Mouse (Mus musculus): ENCODE measurements at regions not wholly inside any gene's neighbourhood (a gene's known extent, or its start where the extent isn't known, plus 50 kb on each side); places are given as distances from the start of the nearest gene placed in this dataset.

- no peaks in the 10 kb centered on the region for H3K27me3 ChIP-seq (ENCODE audit: control insufficient read depth, insufficient read depth, low read length)
- 65% methylated on average over 7 of the region's 7 CpGs for WGBS
- no peaks in the 10 kb centered on the region for H3K9me3 ChIP-seq (replicated peaks; ENCODE audit: control insufficient read depth, low read length)
- H3K4me3 ChIP-seq (ENCODE audit: low read depth, low read length) = no peak overlapping the region
- no peak for DNase-seq (ENCODE audit: low spot score)
- ATAC-seq (replicated peaks; ENCODE audit: insufficient number of reproducible peaks, low FRiP score, low TSS enrichment, low read depth) = no peak
- no peak overlapping the region for H3K9ac ChIP-seq (replicated peaks; ENCODE audit: low read length)
- H3K27ac ChIP-seq (replicated peaks; ENCODE audit: low read depth, low read length) = no peak overlapping the region
- H3K36me3 ChIP-seq (replicated peaks; ENCODE audit: control insufficient read depth, insufficient read depth, low read depth, low read length) = no peaks in the 10 kb centered on the region
- H3K4me1 ChIP-seq (ENCODE audit: control insufficient read depth, insufficient read depth, low read length) = no peaks in the 10 kb centered on the region
- no peak overlapping the region for H3K4me2 ChIP-seq (ENCODE audit: low read depth, low read length)
These were observed 628.5 kb downstream of the Lmo4 start for GRCm38 (mm10) chr3:143576338-143577007.

DNA sequence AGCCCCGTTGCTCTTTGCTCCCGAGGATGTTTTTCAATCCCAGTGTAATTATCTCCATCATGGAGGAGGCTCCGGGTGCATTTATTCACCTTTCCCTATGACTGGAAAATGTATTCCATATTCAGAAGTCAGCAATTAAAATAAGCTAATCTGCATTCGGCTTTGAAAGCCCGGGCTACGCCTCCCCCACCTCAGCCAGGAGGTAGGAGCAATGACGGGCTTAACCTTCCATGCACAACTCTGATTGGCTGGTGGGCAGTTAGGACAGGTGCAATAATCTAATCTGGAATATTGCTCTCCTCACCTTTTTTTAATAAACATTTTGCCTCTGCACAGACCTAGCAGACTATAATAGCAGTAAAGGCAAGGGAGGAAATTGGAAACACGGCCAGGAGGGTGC, 629.3 kb downstream of the Lmo4 start:
- no peaks in the 10 kb centered on the region for H3K36me3 ChIP-seq (replicated peaks; ENCODE audit: control insufficient read depth, insufficient read depth, low read depth, low read length)
- H3K9ac ChIP-seq (replicated peaks; ENCODE audit: low read length) = no peak overlapping the region
- H3K4me3 ChIP-seq (ENCODE audit: low read depth, low read length) = no peak overlapping the region
- ATAC-seq (replicated peaks; ENCODE audit: insufficient number of reproducible peaks, low FRiP score, low TSS enrichment, low read depth) (no peak), DNase-seq (ENCODE audit: low spot score) (no peak)
- H3K27ac ChIP-seq (replicated peaks; ENCODE audit: low read depth, low read length) = no peak overlapping the region
- H3K4me2 ChIP-seq (ENCODE audit: low read depth, low read length) = no peak overlapping the region
- no peaks in the 10 kb centered on the region for H3K4me1 ChIP-seq (ENCODE audit: control insufficient read depth, insufficient read depth, low read length)
- no peaks in the 10 kb centered on the region for H3K9me3 ChIP-seq (replicated peaks; ENCODE audit: control insufficient read depth, low read length)
- H3K27me3 ChIP-seq (ENCODE audit: control insufficient read depth, insufficient read depth, low read length) = no peaks in the 10 kb centered on the region
- 90% methylated on average over 8 of the region's 8 CpGs for WGBS

- 0 out of 2 replicates have a peak, but pooled peaks have one; percentile 52 for ATAC-seq (replicated peaks; ENCODE audit: insufficient number of reproducible peaks, low FRiP score, low TSS enrichment, low read depth)
- H3K9me3 ChIP-seq (replicated peaks; ENCODE audit: control insufficient read depth, low read length) = no peaks in the 10 kb centered on the region
- no peak overlapping the region for H3K4me3 ChIP-seq (ENCODE audit: low read depth, low read length)
- peak; percentile 65 for DNase-seq (ENCODE audit: low spot score)
- H3K4me2 ChIP-seq (ENCODE audit: low read depth, low read length) = no peak overlapping the region
- H3K27me3 ChIP-seq (ENCODE audit: control insufficient read depth, insufficient read depth, low read length) = no peaks in the 10 kb centered on the region
- H3K9ac ChIP-seq (replicated peaks; ENCODE audit: low read length) = no peak overlapping the region
- H3K4me1 ChIP-seq (ENCODE audit: control insufficient read depth, insufficient read depth, low read length) = no peaks in the 10 kb centered on the region
- no peaks in the 10 kb centered on the region for H3K36me3 ChIP-seq (replicated peaks; ENCODE audit: control insufficient read depth, insufficient read depth, low read depth, low read length)
- H3K27ac ChIP-seq (replicated peaks; ENCODE audit: low read depth, low read length) = no peak overlapping the region
- 49% methylated on average over 10 of the region's 10 CpGs for WGBS
These were observed 630.8 kb downstream of the Lmo4 start for GRCm38 (mm10) chr3:143574035-143574864.

GRCm38 (mm10) chr3:143569930-143570329, 635.1 kb downstream of the Lmo4 start:
- H3K27me3 ChIP-seq (ENCODE audit: control insufficient read depth, insufficient read depth, low read length) = no peaks in the 10 kb centered on the region
- 74% methylated on average over 6 of the region's 6 CpGs for WGBS
- no peaks in the 10 kb centered on the region for H3K9me3 ChIP-seq (replicated peaks; ENCODE audit: control insufficient read depth, low read length)
- H3K4me3 ChIP-seq (ENCODE audit: low read depth, low read length) = no peak overlapping the region
- ATAC-seq (replicated peaks; ENCODE audit: insufficient number of reproducible peaks, low FRiP score, low TSS enrichment, low read depth) (no peak), DNase-seq (ENCODE audit: low spot score) (no peak)
- H3K9ac ChIP-seq (replicated peaks; ENCODE audit: low read length) = no peak overlapping the region
- no peaks in the 10 kb centered on the region for H3K36me3 ChIP-seq (replicated peaks; ENCODE audit: control insufficient read depth, insufficient read depth, low read depth, low read length)
- H3K4me2 ChIP-seq (ENCODE audit: low read depth, low read length) = no peak overlapping the region
- H3K4me1 ChIP-seq (ENCODE audit: control insufficient read depth, insufficient read depth, low read length) = no peaks in the 10 kb centered on the region
- H3K27ac ChIP-seq (replicated peaks; ENCODE audit: low read depth, low read length) = no peak overlapping the region

DNA sequence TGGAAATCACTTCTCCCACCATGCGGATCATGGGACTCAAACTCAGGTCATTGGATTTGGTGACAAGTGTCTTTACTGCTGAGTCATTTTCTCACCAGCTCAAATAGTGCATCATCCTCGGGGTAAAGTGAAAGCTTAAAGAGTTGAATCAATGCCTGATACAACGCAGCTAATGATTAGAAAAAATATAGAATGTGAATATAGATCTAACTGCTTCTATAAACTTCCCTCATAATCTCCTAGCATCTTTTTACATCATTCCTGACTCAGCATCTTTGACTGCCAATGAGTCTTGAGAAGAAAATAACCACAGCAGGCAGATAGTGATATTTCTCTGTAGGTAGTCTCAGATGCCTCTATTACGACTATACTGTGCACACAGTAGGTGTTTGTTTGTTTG, 640.0 kb downstream of the Lmo4 start:
- Histone ChIP-seq H3K27me3 (ENCODE audit: control insufficient read depth, insufficient read depth, low read length) (no peaks in the 10 kb centered on the region), H3K4me3 (ENCODE audit: low read depth, low read length) (no peak overlapping the region), H3K4me2 (ENCODE audit: low read depth, low read length) (no peak overlapping the region), H3K9me3 (replicated peaks; ENCODE audit: control insufficient read depth, low read length) (no peaks in the 10 kb centered on the region), H3K4me1 (ENCODE audit: control insufficient read depth, insufficient read depth, low read length) (no peaks in the 10 kb centered on the region), H3K9ac (replicated peaks; ENCODE audit: low read length) (no peak overlapping the region), H3K36me3 (replicated peaks; ENCODE audit: control insufficient read depth, insufficient read depth, low read depth, low read length) (no peaks in the 10 kb centered on the region), H3K27ac (replicated peaks; ENCODE audit: low read depth, low read length) (no peak overlapping the region)
- ATAC-seq (replicated peaks; ENCODE audit: insufficient number of reproducible peaks, low FRiP score, low TSS enrichment, low read depth) (no peak), DNase-seq (ENCODE audit: low spot score) (no peak)
- WGBS = 89% methylated on average over 4 of the region's 4 CpGs

DNA sequence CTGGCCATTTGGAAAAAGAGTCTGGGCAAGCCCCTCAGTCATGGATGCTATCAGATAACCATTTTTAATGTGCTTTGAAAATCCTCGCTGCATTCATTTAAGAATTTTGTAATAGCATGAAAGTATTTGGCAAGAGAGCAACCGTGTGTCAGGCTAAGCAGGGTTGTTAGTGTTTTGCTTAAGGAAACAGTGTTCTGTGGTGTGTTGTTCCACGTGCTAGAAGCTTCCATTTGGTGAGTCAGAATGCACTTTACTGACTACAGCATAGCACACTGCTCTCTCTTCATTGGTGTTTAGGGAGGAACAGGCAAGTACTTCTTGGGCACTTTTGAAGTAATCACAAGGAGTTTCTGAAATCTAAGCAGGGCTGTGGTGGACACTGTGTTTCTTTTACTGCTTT, 661.0 kb upstream of the Pkn2 start:
- 66% methylated on average over 3 of the region's 3 CpGs for WGBS
- DNase-seq (ENCODE audit: low spot score) = no peak

DNA sequence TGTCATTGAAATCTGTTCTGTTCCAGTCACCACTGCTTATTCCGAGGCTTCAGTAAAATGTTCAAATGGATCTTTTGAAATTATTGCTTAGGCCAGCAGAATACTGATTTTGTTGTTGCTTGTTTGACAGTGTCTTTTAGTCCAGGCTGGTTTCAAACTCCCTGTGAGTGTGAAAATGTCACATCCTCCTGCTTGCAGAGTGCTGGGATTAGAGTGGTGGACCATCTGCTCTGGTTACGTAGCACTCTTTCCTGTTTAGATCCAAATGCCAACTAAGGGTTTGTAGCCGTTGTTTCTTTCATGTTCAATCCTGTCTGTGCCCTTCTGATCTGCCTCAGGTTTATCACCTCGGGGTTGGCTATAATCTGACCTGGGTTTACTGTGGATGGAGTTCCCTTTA, 646.2 kb upstream of the Pkn2 start:
- Histone ChIP-seq H3K4me2 (ENCODE audit: low read depth, low read length) (no peak overlapping the region), H3K9me3 (replicated peaks; ENCODE audit: control insufficient read depth, low read length) (no peaks in the 10 kb centered on the region), H3K9ac (replicated peaks; ENCODE audit: low read length) (no peak overlapping the region), H3K36me3 (replicated peaks; ENCODE audit: control insufficient read depth, insufficient read depth, low read depth, low read length) (no peaks in the 10 kb centered on the region), H3K27me3 (ENCODE audit: control insufficient read depth, insufficient read depth, low read length) (no peaks in the 10 kb centered on the region), H3K4me3 (ENCODE audit: low read depth, low read length) (no peak overlapping the region), H3K27ac (replicated peaks; ENCODE audit: low read depth, low read length) (no peak overlapping the region), H3K4me1 (ENCODE audit: control insufficient read depth, insufficient read depth, low read length) (no peaks in the 10 kb centered on the region)
- DNase-seq (ENCODE audit: low spot score) = no peak
- no peak for ATAC-seq (replicated peaks; ENCODE audit: insufficient number of reproducible peaks, low FRiP score, low TSS enrichment, low read depth)
- 65% methylated on average over 4 of the region's 4 CpGs for WGBS

More for the DNA sequence above, 661.0 kb upstream of the Pkn2 start:
- H3K4me2 ChIP-seq (ENCODE audit: low read depth, low read length) = no peak overlapping the region
- H3K36me3 ChIP-seq (replicated peaks; ENCODE audit: control insufficient read depth, insufficient read depth, low read depth, low read length) = no peaks in the 10 kb centered on the region
- H3K9ac ChIP-seq (replicated peaks; ENCODE audit: low read length) = no peak overlapping the region
- H3K4me3 ChIP-seq (ENCODE audit: low read depth, low read length) = no peak overlapping the region
- ATAC-seq (replicated peaks; ENCODE audit: insufficient number of reproducible peaks, low FRiP score, low TSS enrichment, low read depth) = no peak
- H3K4me1 ChIP-seq (ENCODE audit: control insufficient read depth, insufficient read depth, low read length) = no peaks in the 10 kb centered on the region
- no peaks in the 10 kb centered on the region for H3K27me3 ChIP-seq (ENCODE audit: control insufficient read depth, insufficient read depth, low read length)
- H3K9me3 ChIP-seq (replicated peaks; ENCODE audit: control insufficient read depth, low read length) = no peaks in the 10 kb centered on the region
- no peak overlapping the region for H3K27ac ChIP-seq (replicated peaks; ENCODE audit: low read depth, low read length)

DNA sequence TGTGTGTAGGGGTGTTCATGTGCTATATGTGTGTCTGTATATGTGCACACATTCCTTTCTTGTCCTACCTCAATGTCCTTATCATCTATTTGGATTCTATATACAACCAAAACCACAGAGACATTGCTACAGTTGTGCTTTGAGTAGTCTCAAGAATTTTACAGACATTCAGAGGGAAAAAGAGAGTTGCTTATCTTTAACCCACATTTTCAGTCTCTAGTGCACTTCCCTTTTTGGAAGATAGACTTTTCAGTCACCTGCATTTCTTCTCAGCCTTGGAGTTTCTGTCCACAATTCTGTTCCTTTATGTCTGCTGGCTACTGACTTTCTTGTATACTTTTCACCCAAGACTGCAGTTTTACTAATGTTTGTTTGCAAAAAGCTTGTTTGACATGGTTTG, 645.5 kb upstream of the Pkn2 start:
- Histone ChIP-seq H3K4me1 (ENCODE audit: control insufficient read depth, insufficient read depth, low read length) (no peaks in the 10 kb centered on the region), H3K9me3 (replicated peaks; ENCODE audit: control insufficient read depth, low read length) (no peaks in the 10 kb centered on the region), H3K4me3 (ENCODE audit: low read depth, low read length) (no peak overlapping the region), H3K4me2 (ENCODE audit: low read depth, low read length) (no peak overlapping the region), H3K27me3 (ENCODE audit: control insufficient read depth, insufficient read depth, low read length) (no peaks in the 10 kb centered on the region), H3K27ac (replicated peaks; ENCODE audit: low read depth, low read length) (no peak overlapping the region), H3K36me3 (replicated peaks; ENCODE audit: control insufficient read depth, insufficient read depth, low read depth, low read length) (no peaks in the 10 kb centered on the region), H3K9ac (replicated peaks; ENCODE audit: low read length) (no peak overlapping the region)
- DNase-seq (ENCODE audit: low spot score) (no peak), ATAC-seq (replicated peaks; ENCODE audit: insufficient number of reproducible peaks, low FRiP score, low TSS enrichment, low read depth) (no peak)

Measured in embryonic facial prominence, embryonic 11.5 days (tissue).